Mouse (Mus musculus) hindbrain, embryonic 11.5 days (tissue): ENCODE measurements at regions not wholly inside any gene's neighbourhood (a gene's known extent, or its start where the extent isn't known, plus 50 kb on each side); places are given as distances from the start of the nearest gene placed in this dataset.
A peak's percentile ranks its signal among the peaks of the same experiment; 100 is the strongest.
"Not testable (repeated sequence)": the region's sequence is repeated elsewhere in the genome, so short reads cannot be mapped to it uniquely, and the experiment has no call there.

Experiments
- ATAC-seq: fragments of 200-750 bp; cut with Nextera tagmentation; 2 replicates; pipeline ENCODE4 v1.8.0; 2017; ENCODE audit warnings: mild to moderate bottlenecking, moderate TSS enrichment, moderate library complexity; ENCODE audit not compliant: low FRiP score
- DNase-seq: peaks from one replicate; pipeline ENCODE4 v3.0.0-alpha.2; 2015; ENCODE audit warnings: low spot score
- H3K27ac ChIP-seq: fragments of 300-500 bp; sonication (generic); 2 replicates; pipeline ENCODE4 v1.5.1; 2014; ENCODE audit warnings: mild to moderate bottlenecking, low read depth, low read length
- H3K27me3 ChIP-seq: fragments of 300-500 bp; sonication (generic); 2 replicates; pipeline ENCODE4 v1.6.1; 2014; ENCODE audit warnings: mild to moderate bottlenecking, low read length, moderate library complexity, mixed read lengths; ENCODE audit not compliant: control insufficient read depth, insufficient read depth
- H3K36me3 ChIP-seq: fragments of 300-500 bp; sonication (generic); 2 replicates; pipeline ENCODE4 v1.6.1; 2014; ENCODE audit warnings: mild to moderate bottlenecking, low read length, moderate library complexity, mixed read lengths; ENCODE audit not compliant: control insufficient read depth, insufficient read depth
- H3K4me1 ChIP-seq: fragments of 300-500 bp; sonication (generic); replicated peaks from 2 replicates; pipeline ENCODE4 v1.6.1; 2014; ENCODE audit warnings: low read length, mixed read lengths; ENCODE audit not compliant: control insufficient read depth, insufficient read depth
- H3K4me2 ChIP-seq: fragments of 300-500 bp; sonication (generic); replicated peaks from 2 replicates; pipeline ENCODE4 v1.6.1; 2014; ENCODE audit warnings: mild to moderate bottlenecking, low read depth, low read length
- H3K4me3 ChIP-seq: fragments of 300-500 bp; sonication (generic); 2 replicates; pipeline ENCODE4 v1.5.1; 2014; ENCODE audit warnings: low read depth, low read length
- H3K9ac ChIP-seq: fragments of 300-500 bp; sonication (generic); 2 replicates; pipeline ENCODE4 v1.6.1; 2014; ENCODE audit warnings: low read depth, low read length
- H3K9me3 ChIP-seq: fragments of 300-500 bp; sonication (generic); 2 replicates; pipeline ENCODE4 v1.6.1; 2016; ENCODE audit warnings: low read length; ENCODE audit not compliant: control insufficient read depth
- WGBS: fragments of 180-500 bp; shearing (Covaris S2); extraction: QIAGEN DNeasy Blood & Tissue Kit; methylation state at CpG from one replicate; pipeline ENCODE4 v1.1.7; 2014; 5-methylcytosine and 5-hydroxymethylcytosine counted together

DNA sequence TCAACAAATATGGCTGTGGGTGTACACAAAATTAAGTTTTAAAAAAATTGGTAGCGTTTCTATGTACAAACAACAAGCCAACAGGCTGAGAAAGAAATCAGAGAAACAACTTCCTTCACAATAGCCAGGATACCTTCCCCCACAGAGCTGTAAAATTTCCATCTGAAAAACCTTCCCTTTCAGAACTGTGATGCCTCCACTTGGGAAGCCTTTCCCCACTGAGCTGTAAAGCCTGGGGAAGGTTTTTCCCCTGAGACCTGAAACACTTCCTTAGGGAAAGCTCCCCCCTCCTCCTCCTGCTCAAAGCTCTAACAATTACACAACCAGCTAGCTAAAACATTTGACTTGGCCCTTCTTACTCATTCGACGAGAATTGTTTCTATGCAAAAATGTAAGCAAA lies 245.5 kb upstream of the Zfp960 start:
- Histone ChIP-seq H3K36me3 (no peaks in the 10 kb centered on the region), H3K4me1 (no peaks in the 10 kb centered on the region), H3K4me2 (no peak overlapping the region), H3K9ac (no peak overlapping the region), H3K27me3 (no peaks in the 10 kb centered on the region), H3K4me3 (no peak overlapping the region), H3K27ac (no peak overlapping the region), H3K9me3 (no peaks in the 10 kb centered on the region)
- ATAC-seq = no peak
- WGBS = 17% methylated on average over 3 of the region's 3 CpGs
- no peak for DNase-seq

DNA sequence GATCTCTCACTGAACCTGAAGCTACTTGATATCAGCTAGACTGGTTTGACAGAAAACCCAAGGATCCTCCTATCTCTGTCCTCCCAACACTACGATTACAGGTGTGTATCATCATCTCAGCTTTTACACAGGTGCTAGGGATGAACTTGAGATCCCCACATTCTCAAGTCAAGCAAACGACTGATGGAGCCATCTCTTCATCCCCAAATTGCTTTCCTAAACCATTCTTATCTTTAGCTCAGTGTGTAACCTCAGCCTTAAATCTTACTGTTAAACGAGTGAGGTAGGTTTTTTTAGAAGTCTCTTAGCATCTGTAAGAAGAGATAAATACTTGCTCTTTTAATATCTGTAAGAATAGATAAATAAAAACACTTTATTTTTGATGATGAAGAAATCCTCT lies 242.2 kb upstream of the Zfp960 start:
- Histone ChIP-seq H3K36me3 (no peaks in the 10 kb centered on the region), H3K9me3 (no peaks in the 10 kb centered on the region), H3K27me3 (no peaks in the 10 kb centered on the region), H3K9ac (no peak overlapping the region), H3K27ac (no peak overlapping the region), H3K4me3 (no peak overlapping the region), H3K4me2 (no peak overlapping the region), H3K4me1 (no peaks in the 10 kb centered on the region)
- ATAC-seq (no peak), DNase-seq (no peak)
- WGBS = 86% methylated on average over 3 of the region's 3 CpGs

- H3K9ac ChIP-seq = no peak overlapping the region
- H3K27me3 ChIP-seq = no peaks in the 10 kb centered on the region
- H3K36me3 ChIP-seq = no peaks in the 10 kb centered on the region
- 79% methylated on average over 4 of the region's 4 CpGs for WGBS
- no peak overlapping the region for H3K4me3 ChIP-seq
- no peak overlapping the region for H3K27ac ChIP-seq
- DNase-seq (no peak), ATAC-seq (peak; percentile 63)
- no peaks in the 10 kb centered on the region for H3K9me3 ChIP-seq
- no peak overlapping the region for H3K4me2 ChIP-seq
- H3K4me1 ChIP-seq = no peaks in the 10 kb centered on the region
Observed at GRCm38 (mm10) chr17:16839152-16839551, 224.8 kb upstream of the Zfp960 start.

DNA sequence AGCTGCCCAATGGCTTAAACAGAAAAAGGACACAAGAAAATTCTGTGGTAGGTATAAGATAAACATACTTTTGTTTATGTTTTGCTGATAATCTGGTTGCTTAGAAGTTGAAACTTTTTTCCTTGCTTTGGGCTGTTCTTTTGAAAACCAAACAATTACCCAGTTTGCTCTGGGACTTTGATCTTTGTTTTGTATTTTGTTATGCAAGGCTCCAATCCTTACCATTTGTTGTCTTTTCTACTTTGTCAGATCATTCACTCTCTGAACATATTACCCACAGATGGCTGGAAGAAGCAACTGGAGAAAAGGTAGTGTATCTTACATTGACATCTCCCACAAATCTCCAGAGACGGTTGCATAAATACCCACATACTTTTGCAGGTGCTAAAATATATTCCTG lies 203.1 kb upstream of the Zfp960 start:
- Histone ChIP-seq H3K9me3 (no peaks in the 10 kb centered on the region), H3K36me3 (no peaks in the 10 kb centered on the region), H3K4me3 (no peak overlapping the region), H3K9ac (no peak overlapping the region), H3K27me3 (no peaks in the 10 kb centered on the region), H3K4me2 (no peak overlapping the region), H3K27ac (no peak overlapping the region), H3K4me1 (no peaks in the 10 kb centered on the region)
- ATAC-seq = no peak
- WGBS = 60% methylated on average over 1 of the region's 1 CpGs
- DNase-seq = no peak

- ATAC-seq (no peak), DNase-seq (peak; percentile 69)
- Histone ChIP-seq H3K27me3 (no peaks in the 10 kb centered on the region), H3K4me2 (no peak overlapping the region), H3K9ac (no peak overlapping the region), H3K4me3 (no peak overlapping the region), H3K27ac (no peak overlapping the region), H3K9me3 (no peaks in the 10 kb centered on the region), H3K4me1 (no peaks in the 10 kb centered on the region), H3K36me3 (no peaks in the 10 kb centered on the region)
- WGBS = 71% methylated on average over 2 of the region's 2 CpGs
Observed at GRCm38 (mm10) chr17:16900791-16901190, 163.1 kb upstream of the Zfp960 start.

DNA sequence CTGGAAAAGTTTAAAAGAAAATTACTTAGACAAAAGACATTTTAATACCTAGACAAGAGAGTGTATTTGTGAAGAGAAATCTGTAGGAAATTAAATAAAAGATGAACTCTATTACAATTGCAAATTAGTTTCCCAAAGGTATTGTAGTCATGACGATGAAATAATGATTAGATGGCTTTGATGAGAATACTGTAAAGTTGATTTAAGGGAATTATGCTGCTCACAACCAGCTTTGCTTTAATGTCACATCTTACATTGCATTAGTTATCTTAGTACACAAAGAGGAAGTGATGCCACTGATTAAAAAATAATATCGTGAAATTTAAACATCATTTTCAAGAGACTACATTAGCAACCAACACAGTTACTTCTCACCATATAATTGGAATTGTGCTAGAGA lies 145.7 kb upstream of the Zfp960 start:
- no peaks in the 10 kb centered on the region for H3K27me3 ChIP-seq
- no peak overlapping the region for H3K9ac ChIP-seq
- DNase-seq = no peak
- no peaks in the 10 kb centered on the region for H3K36me3 ChIP-seq
- ATAC-seq = no peak
- H3K9me3 ChIP-seq = no peaks in the 10 kb centered on the region
- H3K4me3 ChIP-seq = no peak overlapping the region
- H3K27ac ChIP-seq = no peak overlapping the region
- WGBS = 89% methylated on average over 2 of the region's 2 CpGs
- H3K4me1 ChIP-seq = no peaks in the 10 kb centered on the region
- no peak overlapping the region for H3K4me2 ChIP-seq

DNA sequence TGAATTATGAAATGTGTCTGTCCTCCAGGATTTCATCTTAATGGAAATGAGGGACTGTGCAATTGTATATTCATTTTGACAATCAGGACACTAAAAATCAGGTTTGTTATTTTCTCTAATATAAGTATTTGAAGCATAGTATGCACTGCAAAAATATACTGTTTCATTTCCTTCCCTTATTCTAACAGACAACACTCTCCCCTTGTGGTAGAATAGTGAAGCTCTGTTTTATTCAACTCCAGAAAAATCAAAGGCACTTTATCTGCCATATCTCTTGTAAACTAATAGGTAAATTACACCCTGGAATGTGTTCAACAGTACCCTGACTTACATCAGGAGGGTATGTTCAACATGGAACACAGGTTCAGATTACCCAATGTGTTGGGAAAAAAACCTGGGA lies 137.7 kb upstream of the Zfp960 start:
- Histone ChIP-seq H3K9me3 (no peaks in the 10 kb centered on the region), H3K4me2 (no peak overlapping the region), H3K27me3 (no peaks in the 10 kb centered on the region), H3K27ac (no peak overlapping the region), H3K4me3 (no peak overlapping the region), H3K4me1 (no peaks in the 10 kb centered on the region), H3K9ac (no peak overlapping the region), H3K36me3 (no peaks in the 10 kb centered on the region)
- ATAC-seq (no peak), DNase-seq (no peak)

DNA sequence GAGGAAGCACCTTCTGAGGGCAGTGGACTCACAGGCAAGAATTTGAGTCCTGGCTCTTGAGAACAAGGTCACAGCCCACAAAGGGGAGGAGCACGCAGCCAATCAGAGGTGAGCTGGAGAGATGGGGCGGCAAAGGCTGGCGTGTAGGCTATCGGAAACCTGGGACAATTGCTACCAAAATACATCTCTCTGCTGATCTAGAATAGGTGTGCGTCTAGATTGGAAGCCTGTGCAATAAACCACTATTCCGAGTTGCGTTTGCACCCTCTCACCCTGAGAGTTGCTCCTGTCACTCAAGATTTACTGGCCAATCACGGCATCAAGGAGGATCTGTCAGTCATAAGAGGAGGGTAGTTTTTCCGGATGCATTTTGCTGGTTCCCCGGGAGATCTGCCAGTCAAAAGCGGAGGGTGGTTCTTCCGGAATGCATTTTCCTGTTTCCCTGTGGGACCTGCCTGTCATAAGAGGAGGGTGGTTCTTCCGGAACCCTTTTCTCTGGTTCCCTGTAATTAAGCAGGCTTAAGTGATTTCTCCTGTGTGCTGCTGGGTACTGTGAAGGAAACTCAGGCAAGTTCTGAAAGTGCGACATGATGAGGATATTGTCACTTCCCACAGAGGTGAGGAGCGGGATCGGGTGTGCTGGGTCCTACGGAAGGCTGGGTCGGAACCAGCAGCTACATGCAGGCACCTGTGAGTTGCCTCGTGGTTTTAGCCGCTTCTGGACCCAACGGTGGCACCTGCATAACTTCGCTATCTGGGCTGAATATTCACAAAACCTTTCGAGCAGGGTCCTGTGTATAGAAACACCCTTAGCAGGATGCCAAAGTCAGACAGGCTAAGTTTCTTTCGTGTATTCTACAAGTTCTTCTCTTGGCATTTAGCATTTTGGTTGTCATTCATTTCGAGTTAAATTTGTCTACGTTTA lies 112.6 kb upstream of the Zfp960 start:
- 4% methylated on average over 22 of the region's 26 CpGs for WGBS
- not testable (repeated sequence) for H3K27ac ChIP-seq
- peak overlapping the region; percentile 42 for H3K4me3 ChIP-seq

DNA sequence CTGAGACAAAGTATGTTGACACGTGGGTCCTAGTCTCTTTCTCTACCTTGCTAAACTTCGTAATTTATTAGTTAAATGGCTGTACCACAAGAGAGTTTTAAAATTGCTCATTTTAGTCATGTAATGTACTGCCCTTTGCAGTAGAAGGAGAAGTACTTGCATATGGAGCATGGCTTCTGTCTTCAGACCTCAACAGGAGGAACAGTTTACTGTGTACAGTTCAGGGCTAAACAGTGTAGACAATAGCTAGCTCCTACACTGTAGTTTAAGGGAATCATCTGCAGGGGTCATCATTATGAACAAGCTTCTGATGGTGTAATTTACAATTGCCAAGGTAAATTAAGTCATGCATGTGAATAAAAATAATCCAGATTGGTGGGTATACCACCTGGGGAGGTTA lies 111.8 kb upstream of the Zfp960 start:
- WGBS = 31% methylated on average over 2 of the region's 2 CpGs
- H3K9me3 ChIP-seq, ATAC-seq, H3K4me1 ChIP-seq, H3K9ac ChIP-seq, H3K27ac ChIP-seq, H3K4me3 ChIP-seq, DNase-seq, H3K36me3 ChIP-seq, H3K27me3 ChIP-seq, H3K4me2 ChIP-seq: not testable (repeated sequence)

More for the DNA sequence above, 112.6 kb upstream of the Zfp960 start:
- ATAC-seq (peak; percentile 99), DNase-seq (peak; percentile 86)
- not testable (repeated sequence) for H3K9ac ChIP-seq, H3K27me3 ChIP-seq, H3K36me3 ChIP-seq, H3K4me1 ChIP-seq, H3K9me3 ChIP-seq, H3K4me2 ChIP-seq
